Comparison of ENCODE assay signal across 13 mouse cellular contexts in genomic region chr7:101584271-101584670, GRCm38 (mm10). TPM values are rescaled to one million over a fixed set of nuclear protein-coding genes. Genes with fewer than 3 reads are reported as not detected.
"Had no signal": no experiment of that assay in that cellular context is flagged by ENCODE, and none has a peak within 500 bp of the region (broad histone marks: within the 10 kb centered on the region; RNA-seq: fewer than 3 reads in every experiment).

No protein-coding gene starts in this region.

RNA-seq across cellular contexts. Expression of gene Art2b, which starts 1.1 kb away (rescaled TPM):
- total RNA-seq: midbrain, postnatal 0 days had no signal
- polyA plus RNA-seq: liver, embryonic 15.5 days; lung, embryonic 15.5 days; lung, postnatal 0 days; midbrain, embryonic 11.5 days; midbrain, embryonic 13.5 days; midbrain, embryonic 15.5 days; midbrain, postnatal 0 days; myocyte; neural tube, embryonic 11.5 days; neural tube, embryonic 13.5 days; neural tube, embryonic 15.5 days; stomach, embryonic 14.5 days; stomach, embryonic 16.5 days had no signal
